Mouse (Mus musculus): Measurements from ENCODE around the gene Alppl2.

The Alppl2 gene

DNA sequence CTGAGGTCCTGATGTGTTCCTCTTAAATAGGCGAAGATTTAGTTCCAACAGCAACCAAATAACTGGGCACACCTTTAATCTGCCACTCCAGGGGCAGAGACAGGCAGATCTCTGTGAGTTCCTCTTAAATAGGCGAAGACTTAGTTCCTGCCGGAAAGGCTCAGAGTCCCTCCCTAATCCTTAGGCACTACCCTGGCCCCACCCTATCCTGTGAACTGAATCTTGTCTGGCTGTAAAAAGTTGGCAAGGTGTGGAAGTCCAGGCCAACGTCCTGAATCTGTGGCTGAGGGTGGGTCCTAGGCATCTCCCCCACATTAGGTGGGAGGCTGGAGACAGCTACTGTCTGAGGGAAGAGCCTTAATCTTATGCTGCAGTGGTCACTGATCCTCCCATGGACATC lies at the start of gene Alppl2:
TSS of gene Alppl2 (minus strand) at position 101 of the 400 bp plus-strand sequence.
- no peak for DNase-seq (ENCODE audit: low spot score in 2 of 2)

DNA sequence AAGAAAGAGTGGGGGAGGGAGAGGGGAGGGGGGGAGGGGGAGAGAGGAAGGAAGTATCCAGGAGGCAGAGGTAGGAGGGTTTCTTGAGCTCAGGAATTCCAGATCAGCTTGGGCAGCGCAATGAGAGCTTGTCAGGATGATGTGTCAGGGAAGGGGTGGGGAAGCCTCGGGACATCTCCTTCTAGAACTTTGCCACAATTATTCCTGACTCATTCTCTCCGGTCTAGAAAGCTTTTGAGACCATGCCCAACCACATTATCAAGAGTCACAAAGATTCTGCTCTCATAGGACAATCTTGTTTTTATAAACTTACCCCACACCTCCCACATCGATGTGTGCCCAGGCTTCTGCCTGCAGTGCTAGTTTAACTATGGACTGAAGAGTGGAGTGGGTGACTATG lies 42.1 kb upstream of the Alppl2 start:
- DNase-seq (ENCODE audit: low spot score in 2 of 2) = no peak

DNA sequence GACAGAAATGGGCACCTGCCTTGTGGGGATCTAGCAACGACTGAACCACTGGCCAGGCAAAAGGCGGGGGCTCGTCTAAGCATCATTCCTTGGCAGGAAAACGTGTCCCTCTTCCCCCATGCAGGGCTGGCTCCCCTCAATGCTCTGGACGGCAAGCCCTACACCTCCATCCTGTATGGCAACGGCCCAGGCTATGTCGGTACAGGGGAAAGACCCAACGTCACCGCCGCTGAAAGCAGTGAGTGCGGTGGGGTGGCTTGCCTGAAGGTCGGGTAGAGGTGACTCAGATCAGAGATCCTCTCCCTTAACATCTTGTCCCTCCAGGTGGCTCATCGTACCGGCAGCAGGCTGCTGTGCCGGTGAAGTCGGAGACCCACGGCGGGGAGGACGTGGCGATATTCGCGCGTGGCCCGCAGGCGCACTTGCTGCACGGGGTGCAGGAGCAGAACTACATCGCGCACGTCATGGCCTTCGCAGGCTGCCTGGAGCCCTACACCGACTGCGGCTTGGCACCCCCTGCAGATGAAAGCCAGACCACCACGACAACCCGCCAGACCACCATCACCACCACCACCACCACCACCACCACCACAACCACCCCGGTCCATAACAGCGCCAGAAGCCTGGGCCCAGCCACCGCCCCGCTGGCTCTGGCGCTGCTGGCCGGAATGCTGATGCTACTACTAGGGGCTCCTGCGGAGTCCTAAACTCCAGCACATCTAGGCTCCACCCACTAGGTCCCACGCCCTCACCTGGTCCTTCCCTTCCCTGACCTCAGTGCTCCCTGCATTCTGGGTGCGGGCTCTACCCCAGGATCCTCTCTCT lies 37.7 kb upstream of the Alppl2 start:
- DNase-seq (ENCODE audit: low spot score in 2 of 2) = peak in 1 of 2 experiments; percentile 65

DNA sequence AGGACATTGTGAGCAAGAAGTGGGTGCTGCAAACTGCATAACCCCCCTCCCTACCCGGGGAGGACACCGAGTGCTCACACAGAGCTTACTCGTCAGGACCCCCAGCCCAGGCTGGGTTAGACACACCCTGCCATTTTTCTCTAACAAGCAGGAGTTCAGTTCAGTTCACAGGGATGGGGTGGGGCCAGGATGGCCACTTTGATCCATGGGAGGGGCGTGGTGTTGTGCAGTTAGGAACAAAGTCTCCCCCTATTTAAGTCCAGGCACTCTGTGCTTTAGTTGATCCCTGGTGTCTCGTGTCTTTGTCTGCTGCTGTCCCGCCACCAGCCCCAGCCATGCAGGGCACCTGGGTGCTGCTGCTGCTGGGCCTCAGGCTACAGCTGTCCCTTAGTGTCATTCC lies 34.9 kb upstream of the Alppl2 start, which contains the start of gene Akp3:
TSS of gene Akp3 (plus strand) at position 301 of the 400 bp plus-strand sequence.
- no peak for DNase-seq (ENCODE audit: low spot score in 2 of 2)

DNA sequence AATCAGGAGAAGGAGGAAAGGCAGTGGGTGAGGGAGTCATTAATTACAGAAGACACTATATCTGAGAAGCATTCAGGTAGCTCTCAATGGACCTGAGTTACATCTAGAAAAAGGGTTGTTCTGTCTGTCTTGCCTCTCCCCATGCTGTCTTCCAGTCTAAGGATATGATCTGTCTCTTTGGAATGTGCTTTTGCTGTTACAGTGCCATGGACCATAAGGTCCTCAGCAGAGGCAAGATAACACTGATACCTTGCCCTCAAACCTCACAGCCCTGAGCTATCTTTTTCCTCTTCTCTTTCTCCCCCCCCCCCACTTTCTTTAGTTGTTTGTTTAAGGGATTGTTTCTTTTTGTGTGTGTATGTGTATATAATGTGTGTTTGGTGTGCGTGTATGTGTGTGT lies 25.1 kb upstream of the Alppl2 start:
- DNase-seq (ENCODE audit: low spot score in 2 of 2) = no peak

DNA sequence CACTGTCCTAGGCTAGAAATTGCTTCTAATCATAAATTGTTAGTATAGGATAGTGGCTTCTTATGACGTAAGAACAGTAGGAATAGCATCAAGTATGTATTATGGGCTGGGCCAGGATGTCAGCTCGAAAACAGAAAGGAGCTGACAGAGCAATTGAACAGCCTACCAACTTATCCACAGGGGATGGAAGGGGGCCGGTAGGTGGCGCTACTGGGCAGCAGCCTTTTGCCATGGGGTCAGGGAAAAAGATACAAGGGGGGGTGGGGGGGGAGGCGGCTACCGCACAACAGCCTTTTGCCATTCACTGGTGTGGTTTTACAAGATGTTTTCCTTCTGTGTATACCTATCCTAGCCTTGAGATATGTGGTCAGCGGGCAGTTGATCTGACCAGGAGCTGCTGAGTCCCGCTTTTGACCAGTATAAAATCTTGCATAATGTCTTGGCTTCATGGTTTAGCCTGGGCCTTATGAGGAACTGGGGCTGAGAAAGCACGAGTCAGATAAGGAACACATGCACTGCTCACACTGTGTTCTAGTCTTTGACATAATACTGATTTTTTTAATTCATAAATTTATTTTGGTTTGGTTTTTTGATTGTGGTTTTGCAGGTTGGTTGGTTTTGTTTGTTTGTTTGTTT lies 22.1 kb upstream of the Alppl2 start:
- DNase-seq (ENCODE audit: low spot score in 2 of 2) = no peak

DNA sequence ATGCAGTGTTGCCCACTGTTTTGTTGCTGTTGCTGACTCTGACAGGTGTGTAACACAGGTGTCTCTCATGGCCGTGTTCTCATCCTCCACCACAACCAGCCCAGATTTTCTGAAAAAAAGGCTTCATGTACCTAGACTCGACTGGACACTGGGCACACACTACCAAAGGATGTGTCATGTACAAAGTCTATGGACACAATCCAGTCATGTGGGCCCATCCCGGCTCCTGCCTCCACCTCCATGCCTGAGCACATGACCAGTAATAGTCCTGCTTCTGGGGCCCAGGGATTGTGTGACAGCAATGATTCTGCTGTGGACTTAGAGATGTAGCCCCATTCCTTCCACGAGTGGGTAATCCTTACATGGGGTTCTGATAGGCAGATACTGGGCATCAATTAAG lies 18.8 kb upstream of the Alppl2 start:
- no peak for DNase-seq (ENCODE audit: low spot score in 2 of 2)

DNA sequence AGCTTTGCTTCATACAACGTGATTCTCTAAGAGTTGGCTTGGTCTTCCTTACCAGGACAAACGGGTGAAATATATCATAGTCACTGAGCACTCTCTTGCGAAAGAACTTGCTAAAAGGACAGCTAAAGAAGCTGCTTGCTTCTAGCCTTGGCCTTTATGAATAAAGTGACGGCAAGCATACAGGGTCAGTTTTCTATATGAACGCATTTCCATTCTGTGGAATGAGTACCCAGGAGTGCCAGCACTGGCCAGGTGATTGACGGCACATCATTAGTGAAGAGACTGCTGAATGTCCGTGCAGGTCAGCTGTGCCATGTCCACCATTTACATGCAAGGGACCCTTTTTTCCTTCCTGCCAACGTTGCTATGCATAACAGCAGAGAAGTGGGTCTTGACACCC lies 16.8 kb upstream of the Alppl2 start:
- no peak for DNase-seq (ENCODE audit: low spot score in 2 of 2)

DNA sequence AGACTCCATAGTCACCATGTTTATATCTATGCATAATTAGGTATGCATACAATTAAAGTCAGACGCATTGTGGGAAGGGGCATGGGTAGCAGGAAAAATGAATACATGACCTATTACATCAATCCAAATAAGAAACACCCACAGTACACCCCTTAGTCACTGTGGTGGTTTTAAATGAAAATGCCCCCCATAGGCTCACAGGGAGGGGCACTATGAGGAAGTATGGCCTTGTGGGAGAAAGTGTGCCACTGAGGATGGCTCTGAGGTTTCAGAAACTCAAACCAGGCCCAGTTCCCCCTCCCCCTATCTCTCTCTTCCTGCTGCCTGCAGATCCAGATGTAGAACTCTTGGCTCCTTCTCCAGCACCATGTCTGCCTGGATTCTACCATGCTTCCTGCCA lies 14.2 kb upstream of the Alppl2 start:
- no peak for DNase-seq (ENCODE audit: low spot score in 2 of 2)

DNA sequence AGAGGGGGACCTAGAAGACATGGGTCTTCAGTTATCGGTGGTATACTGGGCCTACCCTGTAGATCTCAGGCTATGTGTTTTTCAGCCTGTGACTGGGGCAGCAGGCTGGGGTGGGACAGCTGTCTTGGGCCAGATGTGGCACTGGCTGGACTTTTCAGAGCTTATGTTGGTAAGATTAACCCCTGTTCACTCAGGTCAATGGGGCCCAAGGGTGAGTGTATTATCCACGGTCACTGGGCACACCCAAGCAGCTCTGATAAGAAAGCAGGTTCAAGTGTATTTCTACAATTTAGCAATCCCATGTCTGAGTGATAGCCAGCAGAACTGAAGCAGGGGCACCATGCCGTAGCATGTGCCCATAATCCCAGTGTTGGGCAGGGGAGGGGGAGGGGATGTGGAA lies 12.4 kb upstream of the Alppl2 start:
- DNase-seq (ENCODE audit: low spot score in 2 of 2) = no peak

DNA sequence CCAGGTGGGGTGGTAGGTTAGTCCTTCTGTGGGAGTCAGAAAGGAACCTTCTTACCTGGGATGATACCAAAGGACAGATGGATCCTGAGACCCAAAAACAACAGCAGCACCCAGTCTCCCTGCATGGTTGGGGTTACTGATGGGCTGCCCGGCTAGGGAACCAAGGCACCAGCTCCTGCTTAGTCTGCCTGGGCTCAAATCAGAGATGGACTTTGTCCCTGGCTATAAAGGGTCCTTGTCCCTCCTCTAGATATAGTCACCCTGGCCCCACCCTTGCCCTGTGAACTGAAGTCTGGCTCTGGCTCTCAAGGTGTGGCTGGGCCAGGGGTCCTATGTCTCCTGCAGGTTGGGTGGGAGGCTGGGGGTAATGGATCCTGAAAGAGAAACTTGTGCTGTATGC lies 11.7 kb upstream of the Alppl2 start, which contains the start of gene Alpi:
TSS of gene Alpi (minus strand) at position 196 of the 400 bp plus-strand sequence.
- DNase-seq (ENCODE audit: low spot score in 2 of 2) = no peak

DNA sequence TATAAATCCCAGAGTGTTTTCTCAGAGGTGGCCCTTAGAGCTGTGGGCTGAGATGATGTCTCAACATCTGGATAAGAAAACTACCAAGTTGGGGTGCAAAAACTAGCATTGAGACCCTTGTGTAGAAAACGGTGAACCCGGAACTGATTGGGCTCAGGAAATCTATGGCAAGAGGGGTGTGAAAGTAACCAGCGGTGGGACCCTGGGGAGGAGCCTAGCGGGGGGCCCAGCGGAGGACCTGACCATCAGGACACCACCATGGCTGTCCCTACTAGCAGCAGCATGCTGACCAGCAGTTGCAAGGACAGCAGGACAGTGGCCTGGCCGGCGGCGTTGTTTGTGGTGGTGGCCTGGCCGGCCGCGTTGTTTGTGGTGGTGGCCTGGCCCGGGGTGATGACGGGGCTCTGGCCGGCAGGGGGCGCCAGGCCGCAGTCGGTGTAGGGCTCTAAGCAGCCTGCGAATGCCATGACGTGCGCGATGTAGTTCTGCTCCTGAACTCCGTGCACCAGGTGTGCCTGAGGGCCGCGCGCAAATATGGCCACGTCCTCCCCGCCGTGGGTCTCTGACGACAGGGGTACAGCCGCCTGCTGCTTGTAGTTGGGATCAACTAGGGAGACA lies 8.7 kb upstream of the Alppl2 start:
- DNase-seq (ENCODE audit: low spot score in 2 of 2) = peak; percentile 41 to 83

DNA sequence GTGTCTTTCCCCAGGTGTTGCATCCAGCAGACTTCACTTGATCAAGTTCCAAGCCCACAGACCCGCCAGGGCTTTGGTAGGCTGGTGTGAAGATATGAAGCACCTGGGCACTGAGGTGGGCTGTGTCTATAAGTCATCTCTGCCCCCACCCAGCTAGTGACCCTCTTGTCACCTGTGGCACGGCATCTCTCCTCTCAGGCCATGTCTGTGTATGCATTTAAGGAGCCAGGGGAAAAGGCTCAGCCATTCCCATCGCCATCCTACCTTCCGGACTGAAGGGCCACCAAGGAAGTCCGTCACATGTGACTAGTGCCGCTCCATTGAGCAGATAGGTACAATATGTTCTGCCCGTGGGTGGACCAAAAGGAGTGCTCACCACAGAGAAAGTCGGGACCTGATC lies 5.9 kb upstream of the Alppl2 start:
- DNase-seq (ENCODE audit: low spot score in 2 of 2) = no peak

DNA sequence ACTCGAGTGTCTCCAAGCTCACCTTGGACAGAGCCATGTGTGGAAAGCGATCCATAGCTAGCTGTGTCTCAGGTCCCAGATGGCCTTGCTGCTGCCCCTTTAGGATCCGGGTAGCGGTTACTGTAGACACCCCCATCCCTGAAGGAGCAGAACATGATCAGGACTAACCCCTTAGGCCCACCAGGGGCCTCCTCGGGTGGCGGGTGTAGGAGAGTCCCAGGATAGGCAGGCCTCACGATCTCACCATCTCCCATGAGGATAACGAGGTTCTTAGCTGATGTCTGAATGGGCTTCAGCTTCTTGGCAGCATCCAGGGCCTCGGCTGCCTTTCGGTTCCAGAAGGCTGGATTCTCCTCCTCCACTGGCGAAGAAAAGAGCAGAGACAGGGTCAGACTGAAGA lies 477 bp downstream of the Alppl2 start:
- no peak for DNase-seq (ENCODE audit: low spot score in 2 of 2)

DNA sequence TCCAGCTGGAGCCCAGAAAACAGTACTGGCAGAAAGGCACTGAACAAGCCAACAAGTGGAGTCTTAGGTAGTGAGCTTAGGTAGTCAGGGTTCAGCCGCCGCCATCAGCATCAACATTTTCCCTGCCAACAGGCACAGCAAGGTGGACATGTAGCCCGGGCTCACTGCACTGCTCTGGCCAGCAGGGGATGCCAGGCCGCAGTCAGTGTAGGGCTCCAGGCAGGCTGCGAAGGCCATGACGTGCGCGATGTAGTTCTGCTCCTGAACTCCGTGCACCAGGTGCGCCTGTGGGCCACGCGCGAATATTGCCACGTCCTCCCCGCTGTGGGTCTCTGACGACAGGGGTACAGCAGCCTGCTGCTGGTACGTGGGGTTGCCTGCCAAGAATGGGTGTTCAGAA lies 2.8 kb downstream of the Alppl2 start:
- no peak for DNase-seq (ENCODE audit: low spot score in 2 of 2)

DNA sequence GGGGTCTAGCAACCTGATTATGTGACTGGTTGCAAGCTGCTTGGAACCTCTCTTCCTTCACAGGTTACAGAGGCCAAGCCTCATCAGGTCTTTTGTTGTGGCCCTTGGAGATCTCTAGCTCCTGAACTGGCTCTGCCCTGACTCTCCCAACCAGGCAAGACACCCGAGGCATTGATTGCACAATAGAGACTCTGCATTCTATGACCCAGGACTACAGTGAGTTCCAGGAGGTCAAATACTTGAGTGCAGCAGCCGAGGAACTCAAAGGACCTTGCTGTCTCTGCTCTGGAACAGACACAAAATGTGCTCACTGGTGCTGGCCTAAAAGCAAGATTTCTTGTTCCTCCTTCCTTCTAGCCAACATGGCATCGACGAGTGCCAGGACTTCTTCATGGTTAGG lies 3.5 kb downstream of the Alppl2 start:
- DNase-seq (ENCODE audit: low spot score in 2 of 2) = no peak

DNA sequence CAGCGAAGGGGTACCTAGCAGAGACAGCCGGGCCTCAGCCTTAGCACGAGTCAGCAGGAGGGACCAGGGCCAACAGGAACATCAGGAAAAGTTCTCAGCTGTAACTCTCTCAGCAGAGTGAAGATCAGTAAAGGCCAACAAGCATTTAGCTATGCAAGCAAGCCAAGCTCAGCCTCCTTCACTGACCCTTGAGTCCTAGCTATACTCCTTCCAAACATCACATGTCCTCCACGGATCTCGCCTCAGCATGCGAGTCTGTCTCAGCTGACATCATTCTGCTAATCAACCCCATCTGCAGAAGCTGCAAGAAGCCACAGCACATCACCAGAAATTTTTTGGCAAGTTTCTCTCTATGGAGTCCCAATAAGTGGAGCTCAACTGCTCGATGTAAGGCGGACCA lies 16.0 kb downstream of the Alppl2 start:
- no peak for DNase-seq (ENCODE audit: low spot score in 2 of 2)

DNA sequence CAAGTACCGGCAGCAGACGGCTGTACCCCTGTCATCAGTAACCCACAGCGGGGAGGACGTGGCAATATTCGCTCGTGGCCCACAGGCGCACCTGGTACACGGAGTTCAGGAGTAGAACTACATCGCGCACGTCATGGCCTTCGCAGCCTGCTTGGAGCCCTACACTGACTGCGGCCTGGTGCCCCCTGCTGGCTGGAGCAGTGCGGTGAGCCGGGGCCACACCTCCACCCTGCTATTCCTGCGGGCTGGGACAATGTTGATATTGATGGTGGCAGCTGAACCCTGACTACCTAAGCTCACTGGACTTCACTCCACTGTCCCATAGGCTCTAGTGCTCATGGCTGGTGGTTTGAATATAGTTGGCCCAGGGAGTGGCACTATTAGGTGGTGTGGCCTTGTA lies 19.0 kb downstream of the Alppl2 start:
- DNase-seq (ENCODE audit: low spot score in 2 of 2) = peak; percentile 39 to 74

DNA sequence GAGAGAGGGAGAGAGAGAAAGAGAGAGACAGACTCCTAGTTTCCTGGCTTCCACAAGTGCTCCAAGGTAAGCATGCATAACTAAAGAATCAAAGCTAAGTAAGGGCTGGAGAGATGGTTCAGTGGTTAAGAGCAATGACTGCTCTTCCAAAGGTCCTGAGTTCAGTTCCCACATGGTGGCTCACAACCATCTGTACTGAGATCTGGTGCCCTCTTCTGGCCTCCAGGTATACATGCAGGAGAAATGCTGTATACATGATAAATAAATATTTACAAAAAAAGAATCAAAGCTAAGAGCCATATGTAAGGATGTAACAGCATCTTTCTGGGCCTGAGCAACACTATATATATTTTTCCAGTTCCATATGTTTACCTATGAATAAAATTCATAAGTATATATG lies 28.8 kb downstream of the Alppl2 start:
- no peak for DNase-seq (ENCODE audit: low spot score in 2 of 2)

DNA sequence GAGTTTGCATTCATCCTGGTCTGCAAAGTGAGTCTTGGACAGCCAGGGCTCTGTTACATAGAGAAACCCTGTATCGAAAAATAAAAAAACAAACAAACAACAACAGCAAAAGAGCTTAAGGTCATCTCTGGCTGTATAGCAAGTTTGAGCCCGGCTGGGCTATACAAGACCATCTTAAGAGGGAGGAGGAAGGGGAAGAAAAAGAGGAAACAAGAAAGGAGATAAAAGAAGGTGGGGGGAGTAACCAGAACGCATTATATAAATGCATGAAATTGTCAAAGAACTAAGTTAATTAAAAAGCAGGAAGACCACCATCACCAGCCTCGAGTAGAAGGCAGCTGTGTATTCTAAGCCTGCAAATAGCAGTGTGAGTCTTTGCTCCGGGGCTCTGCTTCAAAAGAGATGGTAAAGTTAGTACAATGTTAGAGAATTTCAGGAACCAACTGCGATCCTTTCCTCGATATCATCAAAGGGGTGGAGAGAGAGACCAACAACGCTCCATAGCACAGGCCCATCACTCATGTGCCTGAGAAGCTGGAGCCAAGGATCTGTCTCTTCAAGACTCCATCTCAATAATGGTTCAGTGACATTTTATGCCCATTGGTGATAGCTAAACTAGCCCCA lies 30.6 kb downstream of the Alppl2 start:
- DNase-seq (ENCODE audit: low spot score in 2 of 2) = no peak

DNA sequence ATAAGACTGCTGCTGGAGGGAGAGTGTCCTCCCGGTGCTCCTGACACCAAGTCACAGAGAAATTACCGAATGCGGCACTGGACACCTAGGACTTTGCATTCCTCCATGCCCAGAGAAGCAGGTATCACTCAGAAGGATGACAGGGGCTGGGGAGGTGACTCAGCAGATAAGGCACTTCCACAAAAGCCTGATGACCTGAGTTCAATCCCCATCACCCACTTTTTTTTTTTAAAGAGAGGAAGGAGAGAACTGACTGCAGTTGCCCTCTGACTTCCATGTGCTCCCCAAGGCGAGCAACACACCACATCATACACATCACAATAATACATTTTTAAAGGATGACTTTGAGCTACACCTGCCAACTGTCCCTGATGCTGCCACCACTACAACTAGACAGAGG lies 32.7 kb downstream of the Alppl2 start:
- DNase-seq (ENCODE audit: low spot score in 2 of 2) = no peak

DNA sequence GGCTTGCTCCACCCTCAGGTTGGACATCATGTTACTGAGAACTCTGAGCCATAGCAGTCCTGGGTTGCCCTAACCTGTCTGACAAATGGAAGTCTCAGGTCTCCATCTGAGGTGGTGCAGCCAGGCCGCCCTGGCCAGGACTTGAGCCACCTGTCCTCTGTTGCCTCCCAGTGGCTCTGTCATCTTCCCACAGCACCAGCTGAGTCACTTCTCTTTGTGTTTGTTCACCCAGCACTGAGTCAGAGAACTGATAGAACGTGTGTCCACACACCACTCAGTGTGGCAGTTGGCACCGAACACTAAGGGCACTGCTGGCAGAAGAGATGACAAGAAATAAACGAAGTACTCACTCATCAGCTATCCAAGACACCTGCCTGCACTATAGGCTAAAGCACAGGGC lies 38.4 kb downstream of the Alppl2 start:
- DNase-seq (ENCODE audit: low spot score in 2 of 2) = no peak

Data from spleen, postnatal 4 days (tissue).